Mouse (Mus musculus): Measurements from ENCODE around the gene Abtb1.

- TF ChIP-seq EP300 (optimal IDR thresholded peaks at IDR 0.05) (no peak), CTCF (IDR thresholded peaks at IDR 0.05; ENCODE audit: low read depth) (no peak)
These were observed 1.6 kb downstream of the Abtb1 start for GRCm38 (mm10) chr6:88840211-88840610.
